Mouse (Mus musculus): ENCODE results near the gene Fads1. TPM values are rescaled to one million over a fixed set of nuclear protein-coding genes. Genes with fewer than 3 reads are reported as not detected.
A peak's percentile ranks its signal among the peaks of the same experiment; 100 is the strongest.

Gene Fads1
- total RNA-seq, 2 experiments from 2014 or later, result 155 to 165 TPM

DNA sequence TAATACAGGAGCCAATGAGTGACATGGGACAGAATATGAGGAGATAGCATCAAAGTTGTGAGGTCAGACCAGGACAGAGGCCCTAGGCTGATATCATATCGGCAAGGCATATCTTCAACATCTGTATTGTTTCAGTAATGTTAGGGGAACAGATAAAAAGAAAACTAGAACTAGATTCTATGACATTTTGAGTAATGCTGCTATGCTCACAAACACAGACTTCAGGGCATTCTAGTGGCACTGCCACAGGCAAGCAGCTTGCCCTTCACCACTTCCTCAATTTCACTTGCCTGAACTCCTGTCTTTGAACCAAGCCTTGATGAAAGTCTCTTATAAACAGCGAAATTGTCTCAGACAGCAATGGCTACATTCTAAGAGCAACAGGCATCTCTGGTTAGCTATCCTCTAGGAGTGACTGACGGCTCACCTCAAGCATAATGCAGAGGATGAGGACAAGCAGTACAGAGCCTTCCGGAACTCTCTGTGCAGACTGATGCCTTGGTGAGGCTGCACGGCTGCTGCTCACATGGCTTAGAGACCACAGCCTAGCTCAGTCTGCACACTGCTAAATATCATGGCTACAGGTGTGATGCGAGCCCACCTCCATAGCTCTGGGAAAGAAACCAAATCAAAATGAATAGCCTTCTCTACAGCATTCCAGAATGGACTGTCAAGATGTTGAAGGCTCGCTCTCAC lies 8.7 kb upstream of the Fads1 start:
- DNase-seq (ENCODE audit: low spot score in 2 of 2), result no peak
- intact Hi-C loops (cut with DNase I), result no loop called here

- intact Hi-C loops (cut with DNase I), result no loop called here
- DNase-seq (ENCODE audit: low spot score in 2 of 2), result no peak
Observed at GRCm38 (mm10) chr19:10174956-10175355, 7.7 kb upstream of the Fads1 start.

DNA sequence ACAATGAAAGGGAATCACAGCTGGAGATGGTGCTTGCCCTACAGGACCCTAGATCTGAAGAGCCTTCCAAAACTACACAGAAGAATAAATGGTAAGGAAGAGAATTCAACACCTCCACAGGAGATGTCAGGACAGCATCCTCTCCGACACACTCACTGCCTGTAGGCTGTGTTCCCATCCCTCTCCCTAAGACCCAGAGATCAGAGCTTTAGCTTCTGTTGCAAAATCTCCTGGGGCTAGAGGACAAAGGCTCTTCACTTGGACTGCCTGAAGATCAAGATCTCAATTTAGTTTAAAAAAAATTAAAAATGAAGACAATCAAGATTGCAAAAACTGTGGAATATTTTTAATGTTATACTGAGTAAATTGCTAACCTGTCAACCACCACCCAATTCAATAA lies 6.2 kb upstream of the Fads1 start:
- DNase-seq (ENCODE audit: low spot score in 2 of 2), result no peak
- intact Hi-C loops (cut with DNase I), result no loop called here

DNA sequence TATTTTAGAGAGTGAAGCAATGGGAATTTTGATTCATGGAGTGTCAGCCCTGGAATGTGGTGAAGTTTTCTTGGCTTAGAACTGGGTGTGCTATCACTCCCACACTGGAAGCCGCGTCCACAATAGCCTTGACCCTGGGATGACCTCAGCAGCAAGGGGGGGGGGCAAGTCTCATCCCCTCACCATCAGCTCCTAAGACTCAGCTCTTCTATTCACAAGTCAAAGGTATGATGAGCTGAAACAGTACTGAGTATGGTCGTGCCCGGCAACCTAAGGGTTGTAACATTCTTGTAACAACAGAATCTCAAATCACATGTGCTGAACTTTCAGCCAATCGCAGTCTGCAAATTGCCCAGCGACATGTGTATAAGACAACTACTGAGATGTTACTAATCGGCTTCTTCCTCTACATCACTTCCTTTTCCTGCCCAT lies 5.7 kb upstream of the Fads1 start:
- intact Hi-C loops (cut with DNase I), result no loop called here
- no peak for DNase-seq (ENCODE audit: low spot score in 2 of 2)

DNA sequence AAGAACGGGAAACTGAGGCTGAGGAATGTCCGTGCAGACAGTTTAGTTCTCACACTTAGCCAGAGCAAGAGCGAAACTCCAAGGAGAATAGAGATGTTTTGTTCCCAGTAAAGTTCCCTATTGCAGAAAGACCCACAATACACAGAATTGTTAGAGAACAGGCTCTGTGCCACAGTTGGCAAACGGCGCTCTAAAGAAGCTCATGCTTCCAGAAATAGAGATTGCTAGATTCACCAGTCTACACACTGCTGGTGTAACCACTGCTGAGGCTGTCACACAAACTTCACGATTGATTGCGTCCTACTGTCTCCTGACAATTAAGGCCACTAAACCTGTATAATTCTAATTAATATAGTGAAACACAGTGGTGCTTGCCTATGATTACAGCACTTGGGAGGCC lies 1.5 kb upstream of the Fads1 start:
- DNase-seq (ENCODE audit: low spot score in 2 of 2), result peak; percentile 57 to 67

DNA sequence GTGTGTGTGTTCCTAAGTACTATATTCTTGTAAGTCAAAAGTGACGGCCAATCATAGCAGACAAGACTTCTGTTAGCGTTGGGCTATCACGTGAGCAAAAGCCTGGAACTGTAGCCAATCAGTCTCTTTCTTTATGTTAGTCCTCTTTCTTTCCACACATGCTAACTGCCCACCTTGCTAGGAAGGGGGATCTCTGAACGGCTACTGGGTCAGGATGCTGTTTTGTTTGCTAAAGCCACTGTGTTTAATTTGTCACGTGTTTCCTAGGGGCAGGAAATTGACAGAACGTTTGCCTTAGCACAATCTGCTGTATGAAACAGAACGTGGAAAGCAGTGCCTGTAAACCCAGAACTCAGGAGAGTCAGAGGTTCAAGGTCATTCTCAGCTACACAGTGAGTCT lies 546 bp upstream of the Fads1 start:
- intact Hi-C loops (cut with DNase I), result loop anchor here (1.0 kb wide), 1 partner anchor 81 kb away; the partner anchor contains the start of gene Fads2
- no peak for DNase-seq (ENCODE audit: low spot score in 2 of 2)

More for the DNA sequence above, 1.5 kb upstream of the Fads1 start:
- intact Hi-C loops (cut with DNase I), result no loop called here

DNA sequence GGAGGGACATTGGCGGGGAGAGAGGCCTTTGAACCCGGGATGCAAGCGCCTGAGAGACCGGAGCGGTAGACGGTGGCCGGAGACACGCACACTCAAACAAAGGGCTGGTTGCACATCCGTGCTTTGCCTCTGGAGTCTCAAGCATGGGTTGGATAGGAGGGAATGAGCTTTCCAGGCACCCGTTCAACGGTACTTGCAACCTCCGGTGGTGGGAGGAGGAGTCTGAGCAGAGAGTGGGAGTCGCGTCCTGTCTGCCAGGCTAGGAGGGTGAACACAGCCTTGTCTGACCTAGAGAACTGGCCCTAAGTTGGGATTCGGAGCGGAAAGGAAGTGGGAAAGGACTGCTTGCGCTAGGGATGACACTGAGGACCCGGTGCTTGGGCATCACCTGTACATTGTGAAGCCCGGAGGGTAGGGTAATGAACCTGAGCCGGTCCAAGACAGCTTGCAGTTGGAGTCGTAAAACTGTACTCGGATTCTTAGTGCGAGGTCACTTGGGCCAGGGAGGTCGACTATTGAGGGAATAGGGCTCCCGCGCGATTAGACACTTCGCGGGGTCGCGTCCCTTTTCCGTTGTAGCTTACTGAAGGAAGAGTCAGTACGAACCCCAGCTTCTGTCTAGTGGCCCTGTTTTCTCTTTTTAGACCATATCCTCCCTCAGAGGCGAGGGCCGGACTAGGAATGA lies 753 bp downstream of the Fads1 start:
- intact Hi-C loops (cut with DNase I), result no loop called here
- DNase-seq (ENCODE audit: low spot score in 2 of 2), result peak; percentile 77 to 89

DNA sequence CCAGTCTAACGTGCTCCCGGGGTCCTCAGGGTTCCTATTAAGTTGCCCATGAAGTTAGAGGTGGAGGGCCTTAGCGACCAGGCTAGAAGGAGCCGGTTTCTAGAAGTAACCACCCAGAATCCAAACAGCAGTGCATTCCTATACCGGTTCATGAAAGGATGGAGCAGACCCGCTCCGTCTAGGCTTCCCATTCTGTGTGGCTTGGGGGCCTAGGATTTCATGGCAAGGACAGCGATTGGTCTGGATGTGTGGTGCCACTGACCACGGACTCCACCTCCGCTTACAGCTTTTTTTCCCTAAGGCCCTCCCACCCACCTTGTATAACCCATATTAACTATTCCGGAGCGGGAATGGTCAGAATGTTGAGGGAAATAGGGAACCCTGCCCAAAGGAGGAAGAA lies 1.4 kb downstream of the Fads1 start:
- intact Hi-C loops (cut with DNase I), result no loop called here
- DNase-seq (ENCODE audit: low spot score in 2 of 2), result peak; percentile 59 to 67

GRCm38 (mm10) chr19:10185876-10186275 lies 3.2 kb downstream of the Fads1 start:
- intact Hi-C loops (cut with DNase I), result no loop called here
- no peak for DNase-seq (ENCODE audit: low spot score in 2 of 2)

DNA sequence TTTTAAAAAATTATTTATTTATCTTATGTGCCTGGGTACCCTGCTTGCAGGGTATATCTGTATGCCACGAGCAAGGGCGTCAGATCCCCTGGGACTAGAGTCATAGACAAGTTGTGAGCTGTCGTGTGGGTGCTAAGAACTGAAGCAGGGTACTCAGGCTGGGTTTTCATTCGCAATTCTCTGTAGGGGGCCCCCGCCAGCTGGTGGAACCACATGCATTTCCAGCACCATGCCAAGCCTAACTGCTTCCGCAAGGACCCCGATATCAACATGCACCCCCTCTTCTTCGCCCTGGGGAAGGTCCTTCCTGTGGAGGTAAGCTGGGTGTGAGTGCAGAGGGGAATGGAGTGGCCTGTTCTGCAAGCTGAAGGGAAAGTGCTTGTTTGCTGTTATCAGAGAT lies 3.9 kb downstream of the Fads1 start:
- no peak for DNase-seq (ENCODE audit: low spot score in 2 of 2)
- intact Hi-C loops (cut with DNase I), result no loop called here

GRCm38 (mm10) chr19:10188281-10188811 lies 5.7 kb downstream of the Fads1 start:
- DNase-seq (ENCODE audit: low spot score in 2 of 2), result peak; percentile 66 to 80
- intact Hi-C loops (cut with DNase I), result no loop called here

DNA sequence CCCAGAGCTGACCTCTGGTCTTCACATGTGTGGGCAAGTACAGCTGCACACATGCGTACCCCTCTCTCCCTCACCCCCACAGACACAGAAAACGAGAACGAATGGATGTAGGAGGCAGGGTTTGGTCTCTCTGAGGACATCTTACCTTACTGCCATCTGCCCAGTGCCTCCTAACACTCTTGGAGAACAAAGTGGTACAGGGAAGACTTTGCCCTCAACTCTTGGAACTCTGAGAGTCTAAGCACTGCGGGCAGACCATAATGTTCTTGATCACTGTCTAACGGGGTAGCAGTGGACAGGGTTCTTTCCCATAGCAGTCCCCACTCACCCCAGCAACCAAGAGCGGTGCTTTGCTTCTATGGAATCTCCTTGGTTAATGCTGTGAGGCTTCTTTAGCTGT lies 6.3 kb downstream of the Fads1 start:
- intact Hi-C loops (cut with DNase I), result no loop called here
- no peak for DNase-seq (ENCODE audit: low spot score in 2 of 2)

- intact Hi-C loops (cut with DNase I), result no loop called here
- DNase-seq (ENCODE audit: low spot score in 2 of 2), result no peak
Observed at GRCm38 (mm10) chr19:10189940-10190339, 7.3 kb downstream of the Fads1 start.

DNA sequence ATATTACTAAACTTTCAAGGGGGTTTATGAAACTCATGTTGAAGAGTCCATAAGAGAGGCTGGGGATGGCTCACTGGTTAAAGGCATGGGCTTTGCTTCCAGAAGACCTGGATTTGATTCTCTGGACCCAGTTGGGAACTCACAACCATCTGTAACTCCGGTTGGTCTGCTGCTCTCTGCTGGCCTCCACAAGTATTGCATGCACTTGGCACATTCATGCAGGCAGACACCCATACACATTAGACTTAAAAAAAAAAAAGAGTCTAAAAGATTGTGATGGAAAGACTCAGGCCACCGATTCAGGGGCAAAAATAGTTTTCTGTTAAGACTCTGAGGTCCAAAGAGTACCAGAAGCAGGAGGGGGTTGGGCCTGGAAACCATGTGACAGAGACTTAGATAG lies 8.1 kb downstream of the Fads1 start:
- peak; percentile 83 to 87 for DNase-seq (ENCODE audit: low spot score in 2 of 2)
- intact Hi-C loops (cut with DNase I), result no loop called here

- DNase-seq (ENCODE audit: low spot score in 2 of 2), result peak in 1 of 2 experiments; percentile 41
- intact Hi-C loops (cut with DNase I), result no loop called here
Observed at GRCm38 (mm10) chr19:10191326-10191725, 8.6 kb downstream of the Fads1 start.

DNA sequence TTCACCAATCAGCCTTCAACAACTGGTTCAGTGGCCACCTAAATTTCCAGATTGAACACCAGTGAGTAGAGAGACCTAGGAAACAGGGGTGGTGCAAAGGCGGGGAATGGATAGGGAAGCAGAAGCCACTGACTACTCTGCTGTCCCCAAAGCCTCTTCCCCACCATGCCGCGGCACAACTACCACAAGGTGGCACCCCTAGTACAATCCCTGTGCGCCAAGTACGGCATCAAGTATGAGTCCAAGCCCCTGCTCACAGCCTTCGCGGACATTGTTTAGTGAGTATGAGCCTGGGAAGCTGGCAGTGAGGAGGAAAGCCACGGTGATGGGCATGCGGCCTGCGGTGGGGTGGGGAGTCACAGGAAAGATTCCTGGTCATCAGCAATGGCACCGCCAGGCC lies 11.6 kb downstream of the Fads1 start:
- intact Hi-C loops (cut with DNase I), result no loop called here
- no peak for DNase-seq (ENCODE audit: low spot score in 2 of 2)

- intact Hi-C loops (cut with DNase I), result loop anchor here (5.0 kb wide), 3 partner anchors 123 to 283 kb away; partner anchors contain the start of genes Best1 and Rab3il1
- DNase-seq (ENCODE audit: low spot score in 2 of 2), result no peak
Observed at GRCm38 (mm10) chr19:10195252-10195651, 12.6 kb downstream of the Fads1 start.

DNA sequence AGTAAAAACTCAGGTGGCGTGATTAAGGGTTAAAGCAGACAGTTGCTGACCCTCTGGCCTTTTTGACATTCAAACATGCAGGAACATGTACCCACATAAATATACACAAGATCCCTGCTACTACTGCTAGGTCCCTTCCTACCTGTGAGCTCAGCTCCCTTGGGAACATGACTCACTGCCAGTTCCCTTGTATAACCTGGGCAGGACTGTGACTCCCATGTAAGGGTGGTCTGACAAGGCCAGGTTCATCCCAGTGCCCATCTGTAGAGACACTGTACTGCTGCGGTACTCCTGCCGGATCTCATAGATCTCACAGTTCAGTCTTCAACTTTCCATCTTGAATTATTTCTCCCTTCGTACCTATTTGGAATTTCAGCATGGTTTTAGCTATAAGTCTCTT lies 14.4 kb downstream of the Fads1 start:
- DNase-seq (ENCODE audit: low spot score in 2 of 2), result no peak
- intact Hi-C loops (cut with DNase I), result loop anchor here (5.0 kb wide), 3 partner anchors 125 to 285 kb away; partner anchors contain the start of genes Best1 and Rab3il1

- no peak for DNase-seq (ENCODE audit: low spot score in 2 of 2)
- intact Hi-C loops (cut with DNase I), result loop anchor here (5.0 kb wide), 3 partner anchors 126 to 286 kb away; partner anchors contain the start of genes Best1 and Rab3il1
Observed at GRCm38 (mm10) chr19:10198286-10198685, 15.6 kb downstream of the Fads1 start.

DNA sequence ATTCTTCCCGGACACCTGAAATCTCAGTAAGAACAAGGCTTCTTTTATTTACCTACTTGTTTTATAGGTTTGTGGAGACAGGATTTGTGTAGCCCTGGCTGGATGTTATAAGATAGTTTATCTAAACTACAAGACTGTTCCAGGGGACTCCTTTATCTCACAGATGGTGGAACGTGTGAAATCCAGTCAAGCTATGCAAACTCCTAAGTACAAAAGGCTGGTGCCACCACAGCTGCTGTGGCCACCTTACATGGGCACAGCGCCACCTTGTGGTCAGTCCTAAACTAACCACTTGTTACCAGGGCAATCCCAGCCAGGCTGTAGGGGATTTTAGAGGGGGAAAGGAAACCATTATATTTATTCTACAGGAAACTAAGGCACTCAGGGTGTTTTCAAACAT lies 16.0 kb downstream of the Fads1 start:
- peak; percentile 87 to 89 for DNase-seq (ENCODE audit: low spot score in 2 of 2)
- intact Hi-C loops (cut with DNase I), result loop anchor here (5.0 kb wide), 3 partner anchors 126 to 286 kb away; partner anchors contain the start of genes Best1 and Rab3il1

All from left cerebral cortex, postnatal 14 days (tissue).